Mouse (Mus musculus): ENCODE results near the gene Cnot1. TPM values are rescaled to one million over a fixed set of nuclear protein-coding genes. Genes with fewer than 3 reads are reported as not detected.
"Not testable (repeated sequence)": the region's sequence is repeated elsewhere in the genome, so short reads cannot be mapped to it uniquely, and the experiment has no call there.

Gene Cnot1
- polyA plus RNA-seq, 1 experiment, result 32.1 TPM

DNA sequence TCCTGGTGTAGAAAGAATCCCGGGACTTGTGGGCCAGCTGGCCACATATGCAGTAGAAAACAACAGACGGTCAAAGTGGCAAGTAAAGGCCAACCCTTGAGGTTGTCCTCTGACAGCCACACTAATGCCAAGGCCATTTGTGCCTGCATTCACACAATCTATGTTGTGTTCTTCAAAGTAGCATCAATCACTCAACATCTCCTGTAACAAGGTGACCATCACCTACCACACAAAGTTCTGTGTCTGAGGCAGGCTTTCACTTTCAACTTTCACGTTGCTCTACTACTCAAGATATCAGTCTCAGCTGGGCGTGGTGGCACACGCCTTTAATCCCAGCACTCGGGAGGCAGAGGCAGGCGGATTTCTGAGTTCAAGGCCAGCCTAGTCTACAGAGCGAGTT is 5.0 kb downstream of the Cnot1 start:
- no peak overlapping the region for H3K4me3 ChIP-seq (ENCODE audit: insufficient read depth, low read depth, low read length)
- H3K4me1 ChIP-seq (ENCODE audit: control insufficient read depth, insufficient read depth, insufficient read length, low read length), result peaks cover 3% of the 10 kb centered on the region; the same call in 1 of the 2 replicates
- H3K27ac ChIP-seq (replicated peaks; ENCODE audit: low read depth, low read length), result no peak overlapping the region

DNA sequence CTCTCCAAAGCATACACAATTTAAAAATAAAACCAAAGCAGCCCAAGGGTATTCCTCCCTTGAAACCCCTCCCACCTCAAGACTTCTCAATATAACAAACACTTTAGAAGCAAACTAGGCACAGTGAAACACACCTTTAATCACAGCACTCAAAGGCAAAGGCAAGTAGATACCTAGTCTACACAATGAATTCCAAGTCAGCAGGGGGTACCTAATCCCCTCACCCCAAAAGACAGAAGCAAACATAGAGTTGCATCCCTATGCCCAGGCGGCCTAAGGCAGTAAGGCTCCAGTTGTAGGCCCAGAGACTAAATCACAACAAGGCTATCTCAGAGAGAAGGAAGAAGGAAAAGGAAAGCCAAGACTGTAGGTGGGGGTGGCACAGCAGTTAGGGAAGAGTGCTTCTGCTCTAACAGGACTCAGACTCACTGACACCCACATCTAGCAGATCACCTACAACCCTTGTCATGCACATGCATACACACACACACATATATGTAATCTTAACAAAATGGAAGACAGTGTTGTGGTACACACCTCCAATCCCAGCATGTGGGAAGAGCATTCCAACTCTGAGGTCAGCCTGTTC is 5.7 kb downstream of the Cnot1 start:
- Histone ChIP-seq H3K4me3 (ENCODE audit: insufficient read depth, low read depth, low read length) (no peak overlapping the region), H3K27ac (replicated peaks; ENCODE audit: low read depth, low read length) (no peak overlapping the region), H3K4me1 (ENCODE audit: control insufficient read depth, insufficient read depth, insufficient read length, low read length) (peaks cover 3% of the 10 kb centered on the region; the same call in 1 of the 2 replicates)

DNA sequence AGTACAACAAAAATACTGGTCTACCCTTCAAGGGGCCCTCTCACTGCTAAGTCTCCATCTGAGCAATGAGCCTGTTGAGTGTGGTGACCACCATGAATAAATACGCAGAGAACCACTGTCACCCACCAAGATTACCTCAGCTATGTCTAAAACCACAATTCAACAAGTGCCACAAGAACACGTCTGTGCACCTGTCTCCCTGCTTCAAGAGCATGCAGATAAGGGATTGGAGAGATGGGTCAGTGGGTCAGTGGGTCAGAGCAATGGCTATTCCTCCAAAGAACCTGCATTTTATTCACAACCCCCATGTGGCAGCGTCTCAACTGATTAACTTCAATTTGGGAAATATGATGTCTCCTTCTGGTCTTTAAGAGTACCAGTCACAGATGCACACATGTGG is 6.9 kb downstream of the Cnot1 start:
- no peak overlapping the region for H3K4me3 ChIP-seq (ENCODE audit: insufficient read depth, low read depth, low read length)

GRCm38 (mm10) chr8:95799891-95800290 is 7.4 kb downstream of the Cnot1 start:
- no peak overlapping the region for H3K4me3 ChIP-seq (ENCODE audit: insufficient read depth, low read depth, low read length)
- H3K4me1 ChIP-seq (ENCODE audit: control insufficient read depth, insufficient read depth, insufficient read length, low read length), result no peaks in the 10 kb centered on the region; the same call in 1 of the 2 replicates
- H3K27ac ChIP-seq (replicated peaks; ENCODE audit: low read depth, low read length), result no peak overlapping the region

More for the DNA sequence above, 6.9 kb downstream of the Cnot1 start:
- no peak overlapping the region for H3K27ac ChIP-seq (replicated peaks; ENCODE audit: low read depth, low read length)
- H3K4me1 ChIP-seq (ENCODE audit: control insufficient read depth, insufficient read depth, insufficient read length, low read length), result no peaks in the 10 kb centered on the region; the same call in 1 of the 2 replicates

GRCm38 (mm10) chr8:95799117-95799516 is 8.1 kb downstream of the Cnot1 start:
- Histone ChIP-seq H3K4me1 (ENCODE audit: control insufficient read depth, insufficient read depth, insufficient read length, low read length) (no peaks in the 10 kb centered on the region; the same call in 1 of the 2 replicates), H3K4me3 (ENCODE audit: insufficient read depth, low read depth, low read length) (no peak overlapping the region), H3K27ac (replicated peaks; ENCODE audit: low read depth, low read length) (no peak overlapping the region)

- not testable (repeated sequence) for H3K4me3 ChIP-seq (ENCODE audit: insufficient read depth, low read depth, low read length); H3K4me1 ChIP-seq (ENCODE audit: control insufficient read depth, insufficient read depth, insufficient read length, low read length); H3K27ac ChIP-seq (replicated peaks; ENCODE audit: low read depth, low read length)
These were observed 11.8 kb downstream of the Cnot1 start for GRCm38 (mm10) chr8:95795333-95796061.

DNA sequence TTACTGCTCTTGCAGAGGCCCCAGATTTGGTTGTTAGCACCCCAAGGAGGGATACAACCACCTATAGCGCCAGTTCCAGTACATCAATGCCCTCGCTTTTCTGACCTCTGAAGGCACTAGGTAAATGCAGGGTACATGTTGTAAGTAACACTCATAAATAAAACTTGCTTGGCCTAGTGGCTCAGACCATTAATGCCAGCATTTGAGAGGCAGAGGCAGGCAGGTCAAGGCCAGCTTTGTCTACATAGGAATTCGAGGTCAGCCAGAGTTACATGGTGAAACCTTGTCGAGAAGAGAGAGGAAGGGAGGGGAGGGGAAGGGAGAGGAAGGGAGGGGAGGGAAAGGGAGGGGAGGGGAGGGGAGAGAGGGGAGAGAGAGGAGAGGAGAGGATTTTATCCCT is 21.7 kb downstream of the Cnot1 start:
- H3K4me3 ChIP-seq (ENCODE audit: insufficient read depth, low read depth, low read length), result no peak overlapping the region
- H3K4me1 ChIP-seq (ENCODE audit: control insufficient read depth, insufficient read depth, insufficient read length, low read length), result no peaks in the 10 kb centered on the region
- no peak overlapping the region for H3K27ac ChIP-seq (replicated peaks; ENCODE audit: low read depth, low read length)

DNA sequence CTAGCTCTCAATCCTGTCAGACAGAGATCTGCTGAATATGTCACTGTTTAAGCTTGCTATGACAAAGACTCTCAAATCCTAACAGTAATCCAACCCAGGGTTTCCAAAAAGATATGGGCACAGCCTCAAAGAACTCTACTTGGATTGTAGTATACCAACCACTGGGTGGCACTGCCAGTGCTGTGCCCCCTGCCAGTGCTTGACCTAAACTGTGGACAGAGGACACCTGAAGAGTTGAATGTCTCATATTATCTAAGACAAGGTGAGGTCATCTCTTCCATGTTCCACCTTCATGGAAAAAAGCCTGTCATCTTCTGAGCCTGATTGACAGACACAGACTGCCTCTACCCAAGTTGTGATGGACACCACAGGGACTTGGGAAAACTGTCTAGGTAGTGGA is 24.6 kb downstream of the Cnot1 start:
- H3K4me3 ChIP-seq (ENCODE audit: insufficient read depth, low read depth, low read length), result no peak overlapping the region
- no peak overlapping the region for H3K27ac ChIP-seq (replicated peaks; ENCODE audit: low read depth, low read length)
- H3K4me1 ChIP-seq (ENCODE audit: control insufficient read depth, insufficient read depth, insufficient read length, low read length), result no peaks in the 10 kb centered on the region

GRCm38 (mm10) chr8:95781775-95782174 is 25.5 kb downstream of the Cnot1 start:
- H3K27ac ChIP-seq (replicated peaks; ENCODE audit: low read depth, low read length), result no peak overlapping the region
- H3K4me3 ChIP-seq (ENCODE audit: insufficient read depth, low read depth, low read length), result no peak overlapping the region
- H3K4me1 ChIP-seq (ENCODE audit: control insufficient read depth, insufficient read depth, insufficient read length, low read length), result no peaks in the 10 kb centered on the region

- no peak overlapping the region for H3K4me3 ChIP-seq (ENCODE audit: insufficient read depth, low read depth, low read length)
- no peak overlapping the region for H3K27ac ChIP-seq (replicated peaks; ENCODE audit: low read depth, low read length)
- H3K4me1 ChIP-seq (ENCODE audit: control insufficient read depth, insufficient read depth, insufficient read length, low read length), result no peaks in the 10 kb centered on the region
These were observed 26.2 kb downstream of the Cnot1 start for GRCm38 (mm10) chr8:95781085-95781484.

DNA sequence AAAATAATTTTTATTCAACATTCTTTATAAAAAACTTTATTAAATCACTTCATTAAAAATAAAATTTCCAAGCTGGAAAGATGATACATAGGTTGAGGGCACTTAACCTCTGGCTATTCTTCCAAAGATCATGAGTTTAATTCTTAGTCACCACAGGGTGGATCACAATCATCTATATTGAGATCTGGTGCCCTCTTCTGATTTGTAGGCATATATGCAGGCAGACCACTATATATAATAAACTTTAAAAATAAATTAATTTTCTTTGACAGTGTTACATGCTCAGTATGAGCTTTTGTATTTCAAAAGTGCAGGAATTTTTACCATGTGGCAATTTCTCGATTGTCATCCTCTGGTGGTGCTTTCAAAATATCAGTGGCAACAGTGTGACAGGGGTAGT is 43.1 kb downstream of the Cnot1 start:
- Histone ChIP-seq H3K27ac (replicated peaks; ENCODE audit: low read depth, low read length) (no peak overlapping the region), H3K4me1 (ENCODE audit: control insufficient read depth, insufficient read depth, insufficient read length, low read length) (no peaks in the 10 kb centered on the region), H3K4me3 (ENCODE audit: insufficient read depth, low read depth, low read length) (no peak overlapping the region)

DNA sequence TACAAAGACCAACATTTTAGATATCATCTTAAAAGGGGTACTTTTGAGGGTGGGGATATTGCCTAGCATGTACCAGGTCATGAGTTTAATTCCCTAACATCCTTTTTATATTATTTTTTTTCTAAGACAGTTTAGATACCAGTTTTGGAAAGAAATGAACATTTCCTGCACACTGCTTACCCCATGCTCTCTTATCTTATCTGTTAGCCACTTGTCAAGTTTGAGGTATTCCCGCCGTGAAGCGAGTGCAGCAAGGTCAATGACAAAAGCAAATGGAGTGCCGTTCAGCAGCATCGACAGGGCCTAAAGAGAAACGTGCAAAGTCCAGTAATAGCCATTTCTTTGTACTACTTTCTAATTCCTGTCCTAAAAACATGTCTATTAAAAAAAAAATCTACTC is 46.9 kb downstream of the Cnot1 start:
- Histone ChIP-seq H3K4me1 (ENCODE audit: control insufficient read depth, insufficient read depth, insufficient read length, low read length) (no peaks in the 10 kb centered on the region), H3K4me3 (ENCODE audit: insufficient read depth, low read depth, low read length) (no peak overlapping the region), H3K27ac (replicated peaks; ENCODE audit: low read depth, low read length) (no peak overlapping the region)

GRCm38 (mm10) chr8:95751924-95752323 is 55.3 kb downstream of the Cnot1 start:
- no peak overlapping the region for H3K4me3 ChIP-seq (ENCODE audit: insufficient read depth, low read depth, low read length)
- H3K4me1 ChIP-seq (ENCODE audit: control insufficient read depth, insufficient read depth, insufficient read length, low read length), result no peaks in the 10 kb centered on the region
- no peak overlapping the region for H3K27ac ChIP-seq (replicated peaks; ENCODE audit: low read depth, low read length)

GRCm38 (mm10) chr8:95748028-95748427 is 59.2 kb downstream of the Cnot1 start:
- Histone ChIP-seq H3K4me3 (ENCODE audit: insufficient read depth, low read depth, low read length) (no peak overlapping the region), H3K4me1 (ENCODE audit: control insufficient read depth, insufficient read depth, insufficient read length, low read length) (no peaks in the 10 kb centered on the region), H3K27ac (replicated peaks; ENCODE audit: low read depth, low read length) (no peak overlapping the region)

GRCm38 (mm10) chr8:95741732-95742131 is 65.5 kb downstream of the Cnot1 start:
- Histone ChIP-seq H3K4me3 (ENCODE audit: insufficient read depth, low read depth, low read length) (no peak overlapping the region), H3K4me1 (ENCODE audit: control insufficient read depth, insufficient read depth, insufficient read length, low read length) (no peaks in the 10 kb centered on the region), H3K27ac (replicated peaks; ENCODE audit: low read depth, low read length) (no peak overlapping the region)

DNA sequence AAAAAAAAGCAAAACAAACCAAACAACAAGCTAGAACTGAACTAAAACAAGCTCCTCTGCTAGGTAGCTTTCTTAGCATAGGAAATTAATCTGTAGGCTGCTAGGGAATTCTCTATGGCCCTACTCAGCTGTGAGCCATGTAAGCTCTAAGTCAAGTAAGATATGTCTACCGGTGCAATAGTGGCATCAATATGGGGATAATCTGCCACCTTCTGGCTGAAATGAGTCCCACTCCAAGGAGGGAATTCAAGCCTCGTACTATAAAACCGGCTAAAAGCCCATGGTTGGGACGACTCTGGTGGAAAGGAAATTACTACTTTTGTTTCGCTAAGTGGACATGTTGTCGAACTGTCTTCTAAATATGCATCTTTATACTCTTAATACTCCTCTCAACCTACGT is 68.7 kb downstream of the Cnot1 start:
- Histone ChIP-seq H3K27ac (replicated peaks; ENCODE audit: low read depth, low read length) (no peak overlapping the region), H3K4me3 (ENCODE audit: insufficient read depth, low read depth, low read length) (no peak overlapping the region)

More for the DNA sequence above, 68.7 kb downstream of the Cnot1 start:
- H3K4me1 ChIP-seq (ENCODE audit: control insufficient read depth, insufficient read depth, insufficient read length, low read length), result no peaks in the 10 kb centered on the region
